Mouse (Mus musculus): ENCODE results near the gene Hoxc11. TPM values are rescaled to one million over a fixed set of nuclear protein-coding genes. Genes with fewer than 3 reads are reported as not detected.

Hoxc11 gene
- total and polyA plus RNA-seq, 3 experiments, result not detected

- H3K9me3 ChIP-seq (replicated peaks; ENCODE audit: insufficient read depth, low read length), result no peaks in the 10 kb centered on the region
- no peak overlapping the region for H3K9ac ChIP-seq (ENCODE audit: control insufficient read depth, low read depth, low read length, poor library complexity, severe bottlenecking)
- no peak overlapping the region for H3K27ac ChIP-seq (ENCODE audit: control insufficient read depth, low read depth, low read length)
- H3K27me3 ChIP-seq (ENCODE audit: control insufficient read depth in 1 of 2, insufficient read depth in 2 of 2, low read length in 2 of 2), result peaks cover 12 to 33% of the 10 kb centered on the region in 2 experiments
- no peak for TF ChIP-seq TCF12 (IDR thresholded peaks at IDR 0.05; ENCODE audit: low read depth, low read length)
- no peak for TF ChIP-seq ETS1 (IDR thresholded peaks at IDR 0.05; ENCODE audit: low read depth, low read length)
- no peak for TF ChIP-seq ZC3H11A (IDR thresholded peaks at IDR 0.05; ENCODE audit: low read depth, low read length)
- TF ChIP-seq UBTF (IDR thresholded peaks at IDR 0.05; ENCODE audit: borderline replicate concordance, insufficient read depth, low read depth, low read length), result no peak
- no peak for TF ChIP-seq ELF1 (IDR thresholded peaks at IDR 0.05; ENCODE audit: low read depth, low read length)
- no peak for TF ChIP-seq GATA1 (IDR thresholded peaks at IDR 0.05; ENCODE audit: low read depth, low read length)
- no peak for TF ChIP-seq HCFC1 (IDR thresholded peaks at IDR 0.05; ENCODE audit: low read depth, low read length)
- TF ChIP-seq BHLHE40 (IDR thresholded peaks at IDR 0.05; ENCODE audit: borderline replicate concordance, low read depth, low read length), result no peak
- no peak for TF ChIP-seq NRF1 (IDR thresholded peaks at IDR 0.05; ENCODE audit: insufficient read depth, low read depth, low read length, poor library complexity, severe bottlenecking)
- no peak for TF ChIP-seq TBP (IDR thresholded peaks at IDR 0.05; ENCODE audit: low read depth, low read length)
- no peak for TF ChIP-seq MEF2A (IDR thresholded peaks at IDR 0.05; ENCODE audit: extremely low read depth, insufficient replicate concordance, low read depth, low read length, poor library complexity, severe bottlenecking)
- TF ChIP-seq MAX (IDR thresholded peaks at IDR 0.05; ENCODE audit: low read length), result no peak
- TF ChIP-seq RCOR1 (IDR thresholded peaks at IDR 0.05; ENCODE audit: low read depth, low read length), result no peak
- TF ChIP-seq MAZ (IDR thresholded peaks at IDR 0.05; ENCODE audit: low read depth, low read length), result no peak
- TF ChIP-seq CTCF (IDR thresholded peaks at IDR 0.05 in 2 of 3, conservative IDR thresholded peaks at IDR 0.05 in 1 of 3; ENCODE audit: control insufficient read depth in 1 of 3, insufficient read depth in 1 of 3, low read depth in 2 of 3, low read length in 3 of 3, poor library complexity in 1 of 3, severe bottlenecking in 1 of 3), result no peak
- no peak for TF ChIP-seq GABPA (IDR thresholded peaks at IDR 0.05; ENCODE audit: low read depth, low read length)
- TF ChIP-seq MYC (IDR thresholded peaks at IDR 0.05; ENCODE audit: low read depth, low read length), result no peak
- TF ChIP-seq SMC3 (IDR thresholded peaks at IDR 0.05; ENCODE audit: low read depth, low read length), result no peak
- H3K79me2 ChIP-seq (ENCODE audit: control insufficient read depth, insufficient read depth, low read length, poor library complexity), result no peaks in the 10 kb centered on the region
- no peak for DNase-seq (ENCODE audit: low read depth, low spot score)
- H3K36me3 ChIP-seq (ENCODE audit: control insufficient read depth in 1 of 2, insufficient read depth in 2 of 2, low read length in 2 of 2), result no peaks in the 10 kb centered on the region
- H3K4me1 ChIP-seq (ENCODE audit: control insufficient read depth in 1 of 2, insufficient read depth in 2 of 2, low read length in 2 of 2), result no peaks in the 10 kb centered on the region
- no peak overlapping the region for H3K4me3 ChIP-seq (ENCODE audit: control insufficient read depth in 1 of 2, insufficient read depth in 1 of 2, low read depth in 2 of 2, low read length in 2 of 2)
Measured at GRCm38 (mm10) chr15:102927032-102927645, 27.1 kb upstream of the Hoxc11 start.

DNA sequence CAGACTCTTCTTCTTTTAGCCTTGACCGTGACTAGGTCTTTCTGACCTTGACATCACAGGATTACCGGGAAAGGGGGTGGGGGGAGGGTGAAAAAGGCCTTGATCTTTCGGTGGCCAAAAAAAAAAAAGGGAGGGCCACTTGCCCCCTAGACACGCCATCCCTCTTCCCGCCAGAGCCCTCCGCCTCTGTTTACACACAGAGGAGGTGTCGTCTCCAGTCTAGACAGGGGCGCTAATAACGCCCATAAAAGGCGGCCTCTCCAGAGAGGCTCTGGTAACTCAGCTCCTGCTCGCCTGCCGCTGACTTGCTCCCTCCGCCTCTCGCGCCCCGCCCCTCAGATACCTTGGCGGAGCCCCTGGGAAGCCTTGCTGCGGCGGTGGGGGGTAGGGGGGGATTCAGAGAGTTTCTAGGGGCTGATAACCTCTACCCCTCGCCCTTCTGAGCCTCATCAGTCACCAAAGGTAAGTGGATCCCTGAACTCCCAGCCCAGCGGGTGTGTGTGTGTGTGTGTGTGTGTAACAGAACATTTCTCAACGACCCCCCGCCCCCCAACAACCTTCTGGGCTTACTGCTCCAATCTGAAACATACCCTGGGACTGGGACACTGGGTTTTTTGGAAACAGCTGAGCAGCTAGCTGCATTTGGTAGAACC lies 22.4 kb upstream of the Hoxc11 start:
- no peak overlapping the region for H3K9ac ChIP-seq (ENCODE audit: control insufficient read depth, low read depth, low read length, poor library complexity, severe bottlenecking)
- H3K27me3 ChIP-seq (ENCODE audit: control insufficient read depth in 1 of 2, insufficient read depth in 2 of 2, low read length in 2 of 2), result peaks cover 13% of the 10 kb centered on the region in 2 experiments
- H3K27ac ChIP-seq (ENCODE audit: control insufficient read depth, low read depth, low read length), result no peak overlapping the region

More for the DNA sequence above, 22.4 kb upstream of the Hoxc11 start:
- Histone ChIP-seq H3K4me1 (ENCODE audit: control insufficient read depth in 1 of 2, insufficient read depth in 2 of 2, low read length in 2 of 2) (no peaks in the 10 kb centered on the region), H3K4me3 (ENCODE audit: control insufficient read depth in 1 of 2, insufficient read depth in 1 of 2, low read depth in 2 of 2, low read length in 2 of 2) (no peak overlapping the region), H3K79me2 (ENCODE audit: control insufficient read depth, insufficient read depth, low read length, poor library complexity) (no peaks in the 10 kb centered on the region), H3K36me3 (ENCODE audit: control insufficient read depth in 1 of 2, insufficient read depth in 2 of 2, low read length in 2 of 2) (no peaks in the 10 kb centered on the region), H3K9me3 (replicated peaks; ENCODE audit: insufficient read depth, low read length) (no peaks in the 10 kb centered on the region)
- DNase-seq (ENCODE audit: low read depth, low spot score), result no peak
- TF ChIP-seq MAZ (IDR thresholded peaks at IDR 0.05; ENCODE audit: low read depth, low read length) (no peak), RAD21 (IDR thresholded peaks at IDR 0.05; ENCODE audit: low read depth, low read length) (no peak), CTCF (IDR thresholded peaks at IDR 0.05 in 2 of 3, conservative IDR thresholded peaks at IDR 0.05 in 1 of 3; ENCODE audit: control insufficient read depth in 1 of 3, insufficient read depth in 1 of 3, low read depth in 2 of 3, low read length in 3 of 3, poor library complexity in 1 of 3, severe bottlenecking in 1 of 3) (no peak), MYB (IDR thresholded peaks at IDR 0.05; ENCODE audit: low read depth, low read length) (no peak), ZNF384 (IDR thresholded peaks at IDR 0.05; ENCODE audit: low read depth, low read length) (no peak), BHLHE40 (IDR thresholded peaks at IDR 0.05; ENCODE audit: borderline replicate concordance, low read depth, low read length) (no peak), SMC3 (IDR thresholded peaks at IDR 0.05; ENCODE audit: low read depth, low read length) (no peak), ELF1 (IDR thresholded peaks at IDR 0.05; ENCODE audit: low read depth, low read length) (no peak), TCF12 (IDR thresholded peaks at IDR 0.05; ENCODE audit: low read depth, low read length) (no peak), POLR2AphosphoS5 (IDR thresholded peaks at IDR 0.05; ENCODE audit: borderline replicate concordance, low read depth, low read length) (no peak), MYC (IDR thresholded peaks at IDR 0.05; ENCODE audit: low read depth, low read length) (no peak), MAFK (IDR thresholded peaks at IDR 0.05; ENCODE audit: borderline replicate concordance, low read depth, low read length) (no peak), RCOR1 (IDR thresholded peaks at IDR 0.05; ENCODE audit: low read depth, low read length) (no peak), UBTF (IDR thresholded peaks at IDR 0.05; ENCODE audit: borderline replicate concordance, insufficient read depth, low read depth, low read length) (no peak), POLR2A (IDR thresholded peaks at IDR 0.05; ENCODE audit: control insufficient read depth in 1 of 2, insufficient read depth in 1 of 2, low read depth in 1 of 2, low read length in 2 of 2, poor library complexity in 1 of 2) (no peak), ZMIZ1 (IDR thresholded peaks at IDR 0.05; ENCODE audit: low read depth, low read length) (no peak), CHD1 (IDR thresholded peaks at IDR 0.05; ENCODE audit: low read depth, low read length) (no peak), SIN3A (IDR thresholded peaks at IDR 0.05; ENCODE audit: low read length) (no peak), EP300 (IDR thresholded peaks at IDR 0.05; ENCODE audit: low read depth in 1 of 2, low read length in 2 of 2) (no peak)
